Comparison of ENCODE assay signal across 20 mouse cellular contexts in the genomic region with DNA sequence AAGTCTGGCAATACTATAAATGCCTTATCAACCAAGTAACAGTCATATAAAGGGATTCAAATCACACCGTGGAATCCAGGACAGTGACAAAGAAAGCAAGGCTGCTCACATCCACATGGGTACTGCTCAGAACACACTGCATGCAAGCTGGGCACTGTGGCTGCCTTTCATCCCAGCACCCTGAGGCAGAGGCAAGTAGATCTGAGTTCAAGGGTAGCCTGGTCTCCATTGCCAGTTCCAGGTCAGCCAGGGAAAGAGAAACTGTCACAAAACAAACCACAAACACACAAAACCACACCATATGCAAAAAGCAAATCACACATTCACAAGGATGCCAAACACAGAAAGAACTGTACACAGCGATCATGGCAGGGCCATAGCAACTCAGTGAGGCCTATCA. TPM values are rescaled to one million over a fixed set of nuclear protein-coding genes. Genes with fewer than 3 reads are reported as not detected.
DNase-seq lines count a peak whose midpoint lies in the region; ATAC-seq lines count a peak whose summit lies in the region.
"Had no signal": no experiment of that assay in that cellular context is flagged by ENCODE, and none has a peak within 500 bp of the region (broad histone marks: within the 10 kb centered on the region; RNA-seq: fewer than 3 reads in every experiment).

No protein-coding gene starts in this region.

- no peak for ATAC-seq in heart, embryonic 15.5 days (replicated peaks; ENCODE audit: insufficient number of reproducible peaks, insufficient read depth, low FRiP score, low read depth)
- ATAC-seq in lung, embryonic 15.5 days (ENCODE audit: borderline replicate concordance, extremely low read depth, low FRiP score, low TSS enrichment): no peak
- ATAC-seq in liver, embryonic 12.5 days: no peak
- ATAC-seq in midbrain, embryonic 16.5 days: no peak
- ATAC-seq: forebrain, postnatal 0 days had no signal

- no peak overlapping the region for H3K27ac ChIP-seq in heart, embryonic 15.5 days
- H3K27ac ChIP-seq in lung, embryonic 15.5 days: no peak overlapping the region
- H3K27ac ChIP-seq in liver, embryonic 12.5 days: peak overlapping the region; percentile 66; the same call in 1 of the 2 replicates
- no peak overlapping the region for H3K27ac ChIP-seq in midbrain, embryonic 16.5 days (ENCODE audit: low read length)
- H3K27ac ChIP-seq: heart, embryonic 13.5 days; limb, embryonic 15.5 days had no signal

- 79% methylated on average over 2 of the region's 2 CpGs for WGBS in heart, embryonic 15.5 days
- 83% methylated on average over 2 of the region's 2 CpGs for WGBS in lung, embryonic 15.5 days
- WGBS in liver, embryonic 12.5 days (ENCODE audit: insufficient replicate concordance): 70% methylated on average over 2 of the region's 2 CpGs
- 89% methylated on average over 2 of the region's 2 CpGs for WGBS in midbrain, embryonic 16.5 days

- H3K4me1 ChIP-seq in heart, embryonic 15.5 days (replicated peaks): peaks cover 17% of the 10 kb centered on the region
- peaks cover 30% of the 10 kb centered on the region for H3K4me1 ChIP-seq in lung, embryonic 15.5 days
- H3K4me1 ChIP-seq in liver, embryonic 12.5 days: peaks cover 82% of the 10 kb centered on the region
- H3K4me1 ChIP-seq in midbrain, embryonic 16.5 days (ENCODE audit: control insufficient read depth, insufficient read depth, low read length): peaks cover 16% of the 10 kb centered on the region

- no peaks in the 10 kb centered on the region for H3K27me3 ChIP-seq in heart, embryonic 15.5 days
- no peaks in the 10 kb centered on the region for H3K27me3 ChIP-seq in lung, embryonic 15.5 days
- no peaks in the 10 kb centered on the region for H3K27me3 ChIP-seq in liver, embryonic 12.5 days (replicated peaks)
- H3K27me3 ChIP-seq in midbrain, embryonic 16.5 days (ENCODE audit: control insufficient read depth, insufficient read depth, low read depth, low read length): no peaks in the 10 kb centered on the region
- H3K27me3 ChIP-seq: heart, embryonic 13.5 days; limb, embryonic 15.5 days had no signal

- H3K9me3 ChIP-seq in heart, embryonic 15.5 days (replicated peaks): no peaks in the 10 kb centered on the region
- H3K9me3 ChIP-seq in lung, embryonic 15.5 days: no peaks in the 10 kb centered on the region
- no peaks in the 10 kb centered on the region for H3K9me3 ChIP-seq in liver, embryonic 12.5 days (replicated peaks)
- H3K9me3 ChIP-seq in midbrain, embryonic 16.5 days (replicated peaks; ENCODE audit: control insufficient read depth, low read length, poor library complexity, severe bottlenecking): no peaks in the 10 kb centered on the region
- H3K9me3 ChIP-seq: heart, embryonic 13.5 days; limb, embryonic 15.5 days had no signal

- H3K9ac ChIP-seq in heart, embryonic 15.5 days: 0 out of 2 replicates have a peak overlapping the region, but pooled peaks have one; percentile 77
- peak overlapping the region; percentile 69; the same call in 1 of the 2 replicates for H3K9ac ChIP-seq in lung, embryonic 15.5 days
- H3K9ac ChIP-seq in liver, embryonic 12.5 days: 0 out of 2 replicates have a peak overlapping the region, but pooled peaks have one; percentile 14
- H3K9ac ChIP-seq in midbrain, embryonic 16.5 days (ENCODE audit: low read depth, low read length): no peak overlapping the region
- H3K9ac ChIP-seq: limb, embryonic 15.5 days had no signal

- H3K4me3 ChIP-seq in heart, embryonic 15.5 days: no peak overlapping the region
- H3K4me3 ChIP-seq in lung, embryonic 15.5 days: no peak overlapping the region
- no peak overlapping the region for H3K4me3 ChIP-seq in liver, embryonic 12.5 days
- no peak overlapping the region for H3K4me3 ChIP-seq in midbrain, embryonic 16.5 days (ENCODE audit: low read depth, low read length)

- no peak overlapping the region for H3K4me2 ChIP-seq in heart, embryonic 15.5 days
- no peak overlapping the region for H3K4me2 ChIP-seq in lung, embryonic 15.5 days
- peak overlapping the region; percentile 74 for H3K4me2 ChIP-seq in liver, embryonic 12.5 days
- no peak overlapping the region for H3K4me2 ChIP-seq in midbrain, embryonic 16.5 days (ENCODE audit: low read length)

- H3K36me3 ChIP-seq in heart, embryonic 15.5 days: peaks cover 7% of the 10 kb centered on the region; the same call in 1 of the 2 replicates
- peaks cover 14% of the 10 kb centered on the region for H3K36me3 ChIP-seq in lung, embryonic 15.5 days
- peaks cover 29% of the 10 kb centered on the region for H3K36me3 ChIP-seq in liver, embryonic 12.5 days
- H3K36me3 ChIP-seq in midbrain, embryonic 16.5 days (ENCODE audit: control insufficient read depth, insufficient read depth, low read length): no peaks in the 10 kb centered on the region

- no peak for DNase-seq in heart, adult 18-20 months
- no peak for DNase-seq in lung, postnatal 14 days
- DNase-seq in CD4-positive helper T cell, adult 2 months (ENCODE audit: low read depth, low spot score): peak; percentile 60
- DNase-seq in layer of hippocampus, adult 11-12 months (ENCODE audit: low spot score): no peak
- DNase-seq: adrenal gland, adult 8-10 months; cerebellum, adult 11-12 months; cerebellum, postnatal 36 days; forebrain, postnatal 0 days; heart, postnatal 4 days; kidney, adult 11 months; kidney, postnatal 10 days; lung, postnatal 36 days; retina, postnatal 1 day; right cerebral cortex, postnatal 4 days had no signal

RNA-seq across cellular contexts. Expression of gene Nsmce1, which starts 1.8 kb away (rescaled TPM):
- 93.4 and 103 TPM in 2 replicates for polyA plus RNA-seq in heart, embryonic 15.5 days (2015; fragmentation: Nextera tagmentation; extraction: Ambion mirVana)
- total RNA-seq in heart, adult 18-20 months (2021): 10 to 100 TPM; 32.3 to 35.1 TPM
- 157 and 164 TPM in 2 replicates for polyA plus RNA-seq in lung, embryonic 15.5 days (2015; fragmentation: Nextera tagmentation; extraction: Ambion mirVana)
- polyA plus RNA-seq in liver, embryonic 12.5 days (2016; fragmentation: Nextera tagmentation; extraction: Ambion mirVana): 97.0 and 97.7 TPM in 2 replicates
- polyA plus RNA-seq in midbrain, embryonic 16.5 days (2015; fragmentation: Nextera tagmentation; extraction: Ambion mirVana): 85.5 and 86.6 TPM in 2 replicates

RNA-seq across cellular contexts. Expression of gene Kdm8, which starts 45.2 kb away (rescaled TPM):
- 5.7 and 6.7 TPM in 2 replicates for polyA plus RNA-seq in heart, embryonic 15.5 days (2015; fragmentation: Nextera tagmentation; extraction: Ambion mirVana)
- total RNA-seq in heart, adult 18-20 months (2021): 1 to 10 TPM; 3.6 to 5.2 TPM
- polyA plus RNA-seq in lung, embryonic 15.5 days (2015; fragmentation: Nextera tagmentation; extraction: Ambion mirVana): 14.5 and 15.6 TPM in 2 replicates
- 11.1 and 11.7 TPM in 2 replicates for polyA plus RNA-seq in liver, embryonic 12.5 days (2016; fragmentation: Nextera tagmentation; extraction: Ambion mirVana)
- polyA plus RNA-seq in midbrain, embryonic 16.5 days (2015; fragmentation: Nextera tagmentation; extraction: Ambion mirVana): 3.9 and 4.1 TPM in 2 replicates
